ENCODE assay signal across 15 mouse cellular contexts in genomic region chr13:83723396-83723795, GRCm38 (mm10).
A peak's percentile ranks its signal among the peaks of the same experiment; 100 is the strongest.
DNase-seq lines count a peak whose midpoint lies in the region; ATAC-seq and TF ChIP-seq lines count a peak whose summit lies in the region.
"Had no signal": no experiment of that assay in that cellular context is flagged by ENCODE, and none has a peak within 500 bp of the region (broad histone marks: within the 10 kb centered on the region; RNA-seq: fewer than 3 reads in every experiment).

No protein-coding gene starts in this region.

- no peaks in the 10 kb centered on the region for H3K9me3 ChIP-seq in forebrain, embryonic 14.5 days (replicated peaks; ENCODE audit: control insufficient read depth, low read length)
- H3K9me3 ChIP-seq in hindbrain, postnatal 0 days (ENCODE audit: low read length) = no peaks in the 10 kb centered on the region
- H3K9me3 ChIP-seq in neural tube, embryonic 14.5 days (ENCODE audit: control insufficient read depth, low read length) = no peaks in the 10 kb centered on the region
- H3K9me3 ChIP-seq: liver, embryonic 12.5 days had no signal

- no peak for ATAC-seq in forebrain, embryonic 14.5 days
- ATAC-seq in hindbrain, postnatal 0 days = no peak
- ATAC-seq in neural tube, embryonic 14.5 days (ENCODE audit: low read depth) = no peak
- no peak for ATAC-seq in activated CD4-positive, CD25-positive, alpha-beta regulatory T cell, adult 4 months
- ATAC-seq: liver, embryonic 12.5 days; lung, postnatal 0 days had no signal

- peak overlapping the region; percentile 83 for H3K4me3 ChIP-seq in left cerebral cortex, adult 2 months
- H3K4me3 ChIP-seq in forebrain, embryonic 14.5 days (ENCODE audit: low read depth, low read length) = peak overlapping the region; percentile 78
- H3K4me3 ChIP-seq in hindbrain, postnatal 0 days (ENCODE audit: low read length) = peak overlapping the region; percentile 79
- H3K4me3 ChIP-seq in neural tube, embryonic 14.5 days (ENCODE audit: low read depth, low read length) = peak overlapping the region; percentile 90
- H3K4me3 ChIP-seq: liver, embryonic 12.5 days had no signal

- no peaks in the 10 kb centered on the region for H3K27me3 ChIP-seq in forebrain, embryonic 14.5 days (replicated peaks; ENCODE audit: control insufficient read depth, insufficient read depth, low read length)
- no peaks in the 10 kb centered on the region for H3K27me3 ChIP-seq in hindbrain, postnatal 0 days (ENCODE audit: insufficient read depth, low read length)
- H3K27me3 ChIP-seq in neural tube, embryonic 14.5 days (ENCODE audit: control insufficient read depth, insufficient read depth, low read length) = no peaks in the 10 kb centered on the region

- intact Hi-C loops in left cerebral cortex, adult 2 months (cut with DNase I) = loop anchor here (5.0 to 10.0 kb wide), 3 partner anchors 599 to 1776 kb away; no protein-coding TSS in a partner anchor

- 6% methylated on average over 2 of the region's 2 CpGs for WGBS in forebrain, embryonic 14.5 days
- 10% methylated on average over 2 of the region's 2 CpGs for WGBS in hindbrain, postnatal 0 days
- 8% methylated on average over 2 of the region's 2 CpGs for WGBS in neural tube, embryonic 14.5 days

- H3K27ac ChIP-seq in left cerebral cortex, adult 2 months = peak overlapping the region; percentile 99
- H3K27ac ChIP-seq in forebrain, embryonic 14.5 days (ENCODE audit: low read depth, low read length) = peak overlapping the region; percentile 100
- H3K27ac ChIP-seq in hindbrain, postnatal 0 days = peak overlapping the region; percentile 99
- H3K27ac ChIP-seq in neural tube, embryonic 14.5 days (ENCODE audit: low read depth, low read length) = peak overlapping the region; percentile 100
- H3K27ac ChIP-seq: liver, embryonic 12.5 days had no signal

- DNase-seq in left cerebral cortex, adult 2 months (ENCODE audit: extremely low spot score in 1 of 2, low spot score in 2 of 2) = no peak
- DNase-seq in left cerebral cortex, adult 8-10 months (ENCODE audit: low spot score in 2 of 2) = no peak
- peak; percentile 47 for DNase-seq in forebrain, embryonic 14.5 days (ENCODE audit: low spot score)
- peak; percentile 20 for DNase-seq in hindbrain, postnatal 0 days (ENCODE audit: low spot score)
- DNase-seq in thymus, postnatal 14 days = no peak
- no peak for DNase-seq in retina, embryonic 14.5 days (ENCODE audit: low spot score)
- DNase-seq: adrenal gland, adult 2 months; heart, adult 11 months; heart, postnatal 14 days; kidney, adult 18-20 months; spleen, adult 18-20 months had no signal

- peak overlapping the region; percentile 100 for H3K9ac ChIP-seq in forebrain, embryonic 14.5 days (ENCODE audit: low read length)
- H3K9ac ChIP-seq in hindbrain, postnatal 0 days (replicated peaks; ENCODE audit: low read length) = peak overlapping the region; percentile 100
- peak overlapping the region; percentile 100 for H3K9ac ChIP-seq in neural tube, embryonic 14.5 days (replicated peaks; ENCODE audit: low read depth, low read length)
- H3K9ac ChIP-seq: liver, embryonic 12.5 days had no signal

- TF ChIP-seq CTCF in left cerebral cortex, adult 2 months (IDR thresholded peaks at IDR 0.05) = no peak
- no peak for TF ChIP-seq CTCF in hindbrain, postnatal 0 days (IDR thresholded peaks at IDR 0.05; ENCODE audit: low read depth)

- no peaks in the 10 kb centered on the region for H3K4me1 ChIP-seq in forebrain, embryonic 14.5 days (ENCODE audit: control insufficient read depth, insufficient read depth, low read length)
- H3K4me1 ChIP-seq in hindbrain, postnatal 0 days (ENCODE audit: insufficient read depth, low read length) = no peaks in the 10 kb centered on the region
- H3K4me1 ChIP-seq in neural tube, embryonic 14.5 days (ENCODE audit: control insufficient read depth, insufficient read depth, low read length) = peaks cover 3% of the 10 kb centered on the region; the same call in 1 of the 2 replicates
- H3K4me1 ChIP-seq: liver, embryonic 12.5 days had no signal

- peak overlapping the region; percentile 86 for H3K4me2 ChIP-seq in forebrain, embryonic 14.5 days (ENCODE audit: low read length)
- peak overlapping the region; percentile 89 for H3K4me2 ChIP-seq in hindbrain, postnatal 0 days (ENCODE audit: low read depth, low read length)
- H3K4me2 ChIP-seq in neural tube, embryonic 14.5 days (ENCODE audit: low read depth, low read length) = peak overlapping the region; percentile 81
- H3K4me2 ChIP-seq: liver, embryonic 12.5 days had no signal

- H3K36me3 ChIP-seq in forebrain, embryonic 14.5 days (ENCODE audit: control insufficient read depth, insufficient read depth, low read length) = peaks cover 12% of the 10 kb centered on the region; the same call in 1 of the 2 replicates
- no peaks in the 10 kb centered on the region for H3K36me3 ChIP-seq in hindbrain, postnatal 0 days (ENCODE audit: insufficient read depth, low read length)
- no peaks in the 10 kb centered on the region for H3K36me3 ChIP-seq in neural tube, embryonic 14.5 days (ENCODE audit: control insufficient read depth, insufficient read depth, low read length)
- H3K36me3 ChIP-seq: liver, embryonic 12.5 days had no signal

Comparison
In these comparisons a context has a peak if more than half of its experiments do, and no peak if none do; other contexts are left out.
1. DNase-seq: peak in forebrain, embryonic 14.5 days (single experiment) and hindbrain, postnatal 0 days (single experiment); none in left cerebral cortex, adult 2 months (0 of 2), left cerebral cortex, adult 8-10 months (0 of 2), thymus, postnatal 14 days (single experiment) and retina, embryonic 14.5 days (single experiment).
2. Peak in every context shown above with its lines, with median percentiles within 50 percentile points of each other: H3K27ac ChIP-seq, H3K4me3 ChIP-seq, H3K4me2 ChIP-seq and H3K9ac ChIP-seq.